Mouse (Mus musculus): Measurements from ENCODE around the gene Wdr46.
"Not testable (repeated sequence)": the region's sequence is repeated elsewhere in the genome, so short reads cannot be mapped to it uniquely, and the experiment has no call there.

The Wdr46 gene

DNA sequence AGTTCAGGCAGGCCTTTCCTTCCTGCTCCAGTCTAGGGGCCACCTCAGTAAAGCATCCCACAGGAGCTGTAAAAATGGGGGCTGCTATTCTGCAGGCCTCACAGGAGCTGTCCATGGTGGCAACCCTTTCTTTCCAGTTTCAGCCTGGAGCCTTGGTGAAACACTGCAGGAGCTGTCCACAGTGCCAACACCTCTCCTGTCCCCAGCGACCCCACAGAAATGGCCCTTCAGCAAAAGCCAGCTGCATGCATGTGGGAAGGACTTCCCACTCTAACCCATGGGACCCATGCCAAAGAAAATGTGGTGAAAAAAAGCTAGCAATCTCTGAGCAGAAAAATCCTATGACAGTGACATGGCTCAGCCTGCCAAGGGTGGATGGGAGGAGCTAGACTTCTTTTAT lies 32.2 kb downstream of the Wdr46 start:
- CTCF ChIA-PET, result no interaction called here

- CTCF ChIA-PET, result no interaction called here
Measured at GRCm38 (mm10) chr17:33973572-33973971, 33.1 kb downstream of the Wdr46 start.

- CTCF ChIA-PET, result interaction anchor here (1.1 kb wide), 1 partner anchor 10 kb away, joined by 6 read pairs; no protein-coding TSS in a partner anchor
Measured at GRCm38 (mm10) chr17:33977861-33978557, 37.5 kb downstream of the Wdr46 start.

- CTCF ChIA-PET, result no interaction called here
Measured at GRCm38 (mm10) chr17:33978631-33979031, 38.2 kb downstream of the Wdr46 start.

- CTCF ChIA-PET, result no interaction called here
Measured at GRCm38 (mm10) chr17:33979512-33980050, 39.1 kb downstream of the Wdr46 start.

GRCm38 (mm10) chr17:33980181-33981035 lies 39.9 kb downstream of the Wdr46 start:
- CTCF ChIA-PET, result no interaction called here

DNA sequence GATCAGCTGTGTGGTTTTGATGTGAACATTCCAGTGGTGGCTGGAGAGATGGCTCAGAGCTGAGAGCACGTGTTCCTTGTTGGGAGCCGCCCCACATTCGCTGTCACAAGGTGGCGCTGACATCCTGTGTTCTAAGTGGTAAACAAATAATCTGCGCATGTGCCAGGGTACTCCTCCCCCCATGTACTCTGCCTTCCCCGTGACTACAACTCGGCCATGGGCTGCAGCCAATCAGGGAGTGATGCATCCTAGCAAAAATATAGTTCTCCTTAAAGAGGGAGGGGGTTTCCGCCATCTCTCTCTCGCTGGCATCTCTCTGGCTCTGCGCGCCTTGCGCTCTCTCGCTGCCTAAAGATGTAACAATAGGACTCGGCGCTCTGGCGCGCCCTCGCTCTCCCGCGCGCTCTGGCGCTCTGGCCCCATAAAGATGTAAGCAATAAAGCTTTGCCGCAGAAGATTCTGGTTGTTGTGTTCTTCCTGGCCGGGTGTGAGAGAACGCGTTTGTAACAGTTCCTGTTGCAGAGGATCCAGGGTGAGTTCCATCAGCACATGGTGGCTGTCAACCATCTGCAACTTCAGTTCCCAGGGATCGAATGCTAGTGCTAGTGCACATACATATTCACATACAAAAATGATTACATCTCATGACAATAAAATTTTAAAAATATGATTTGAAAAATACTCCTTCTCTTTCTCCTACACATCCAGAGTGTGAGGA lies 40.9 kb downstream of the Wdr46 start:
- CTCF ChIA-PET, result interaction anchor here (1.0 kb wide), 1 partner anchor 11 kb away, joined by 4 read pairs; no protein-coding TSS in a partner anchor

- CTCF ChIA-PET, result interaction anchor here (0.8 to 1.0 kb wide), 2 partner anchors 10 kb away, joined by 3 to 4 read pairs; no protein-coding TSS in a partner anchor
Measured at GRCm38 (mm10) chr17:33982136-33982535, 41.7 kb downstream of the Wdr46 start.

- CTCF ChIA-PET, result interaction anchor here (0.6 to 0.8 kb wide), 2 partner anchors 10 to 223 kb away, joined by 4 read pairs; no protein-coding TSS in a partner anchor
Measured at GRCm38 (mm10) chr17:33991788-33992664, 51.6 kb downstream of the Wdr46 start.

- CTCF ChIA-PET, result no interaction called here
Measured at GRCm38 (mm10) chr17:33994959-33995358, 54.5 kb downstream of the Wdr46 start.

DNA sequence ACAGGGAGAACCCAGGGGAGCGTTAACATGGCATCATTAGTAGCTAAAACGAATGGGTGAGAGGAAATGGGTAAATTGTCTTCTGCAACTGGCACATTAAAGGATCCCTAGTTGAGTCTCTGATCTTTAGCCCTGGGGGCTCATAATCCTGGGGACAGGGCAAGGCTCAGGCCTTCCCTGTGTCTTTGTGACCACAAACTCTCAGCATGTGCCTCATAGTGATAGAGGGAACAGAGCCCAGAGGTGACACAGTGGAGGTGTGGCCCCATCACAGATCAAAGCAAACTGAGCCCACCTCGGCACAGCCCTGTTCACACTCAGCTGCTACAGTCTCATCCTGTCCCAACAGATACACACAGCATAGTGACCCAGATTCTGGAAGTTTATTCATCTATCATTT lies 55.2 kb downstream of the Wdr46 start:
- CTCF ChIA-PET, result no interaction called here

GRCm38 (mm10) chr17:33997025-33997424 lies 56.6 kb downstream of the Wdr46 start:
- CTCF ChIA-PET, result not testable (repeated sequence)

GRCm38 (mm10) chr17:33998697-33999096 lies 58.2 kb downstream of the Wdr46 start:
- CTCF ChIA-PET, result not testable (repeated sequence)
